Mouse (Mus musculus): ENCODE data around the gene Pcsk5.

DNA sequence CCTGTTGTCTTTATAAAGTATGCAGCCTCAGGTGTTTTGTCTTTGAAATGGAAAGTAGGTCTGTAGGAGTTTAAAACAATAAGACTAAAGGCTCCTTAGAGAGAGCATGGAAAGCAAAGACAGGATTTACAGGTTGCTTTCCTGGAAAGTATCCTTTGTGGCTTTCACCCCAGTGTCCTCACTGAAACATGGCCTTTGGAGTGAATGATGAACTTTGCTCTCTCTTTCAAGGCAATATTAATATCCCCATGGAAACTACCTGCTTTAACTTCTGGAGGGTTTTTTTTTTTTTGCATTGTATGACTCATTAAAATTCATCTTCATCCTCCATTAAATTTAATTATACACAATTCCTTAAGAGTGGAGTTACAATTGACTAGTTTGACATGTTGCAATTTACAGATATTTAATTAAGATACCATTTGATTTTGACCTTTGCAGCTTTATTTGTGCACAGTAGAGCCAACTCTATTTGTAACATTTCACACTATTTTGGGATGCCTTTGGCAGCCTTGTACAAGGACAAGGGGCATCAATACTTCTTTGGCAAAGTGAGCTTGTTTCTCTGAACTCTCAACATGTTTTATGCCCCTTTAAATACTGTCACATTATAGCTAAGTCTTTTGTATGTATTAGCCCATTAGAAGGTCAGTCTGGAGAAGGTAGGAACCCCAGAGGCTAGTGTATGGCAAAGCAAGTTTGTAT, 283.9 kb downstream of the Pcsk5 start:
- TF ChIP-seq CTCF (IDR thresholded peaks at IDR 0.05; ENCODE audit: borderline replicate concordance, extremely low read depth, insufficient read depth, insufficient read length) (no peak), POLR2A (IDR thresholded peaks at IDR 0.05; ENCODE audit: borderline replicate concordance, extremely low read depth, insufficient read depth, insufficient read length, poor library complexity, severe bottlenecking) (no peak)

Measured in brain, embryonic 14.5 days (tissue).